Mouse (Mus musculus) stomach, postnatal 0 days (tissue): ENCODE data around the gene Mrc1. TPM values are rescaled to one million over a fixed set of nuclear protein-coding genes. Genes with fewer than 3 reads are reported as not detected.

Experiments
- ATAC-seq: fragments of 200-750 bp; cut with Nextera tagmentation; 2 replicates; pipeline ENCODE4 v1.8.0; 2017; ENCODE audit not compliant: low FRiP score, low TSS enrichment
- DNase-seq: peaks from one replicate; pipeline ENCODE4 v3.0.0-alpha.2; 2016; ENCODE audit warnings: low spot score
- H3K27ac ChIP-seq: fragments of 300-500 bp; sonication (generic); replicated peaks from 2 replicates; pipeline ENCODE4 v1.5.1; 2014; ENCODE audit warnings: mild to moderate bottlenecking, control low read depth
- H3K27me3 ChIP-seq: fragments of 300-500 bp; sonication (generic); 2 replicates; pipeline ENCODE4 v1.6.1; 2014; ENCODE audit warnings: low read length; ENCODE audit not compliant: control insufficient read depth, insufficient read depth
- H3K36me3 ChIP-seq: fragments of 300-500 bp; sonication (generic); 2 replicates; pipeline ENCODE4 v1.6.1; 2014; ENCODE audit warnings: low read length, mixed read lengths; ENCODE audit not compliant: control insufficient read depth, insufficient read depth
- H3K4me1 ChIP-seq: fragments of 300-500 bp; sonication (generic); replicated peaks from 2 replicates; pipeline ENCODE4 v1.6.1; 2014; ENCODE audit warnings: antibody characterized with exemption; ENCODE audit not compliant: control insufficient read depth, insufficient read depth
- H3K4me2 ChIP-seq: fragments of 300-500 bp; sonication (generic); replicated peaks from 2 replicates; pipeline ENCODE4 v1.6.1; 2014; ENCODE audit warnings: low read depth, mild to moderate bottlenecking, control low read depth, moderate library complexity
- H3K4me3 ChIP-seq: fragments of 300-500 bp; sonication (generic); 2 replicates; pipeline ENCODE4 v1.5.1; 2014; ENCODE audit warnings: low read depth, low read length, control low read depth
- H3K9ac ChIP-seq: fragments of 300-500 bp; sonication (generic); 2 replicates; pipeline ENCODE4 v1.6.1; 2014; ENCODE audit warnings: mild to moderate bottlenecking, low read length, control low read depth, mixed read lengths
- H3K9me3 ChIP-seq: fragments of 300-500 bp; sonication (generic); 2 replicates; pipeline ENCODE4 v1.6.1; 2016; ENCODE audit warnings: low read length; ENCODE audit not compliant: control insufficient read depth
- CTCF ChIP-seq: IDR thresholded peaks from 2 replicates; pipeline ENCODE4 v1.5.1; 2016; ENCODE audit warnings: antibody characterized with exemption, low read depth, mild to moderate bottlenecking, moderate library complexity
- EP300 ChIP-seq: optimal IDR thresholded peaks from 2 replicates; pipeline ENCODE3; 2016; ENCODE audit warnings: antibody characterized with exemption
- WGBS: fragments of 180-500 bp; shearing (Covaris S2); extraction: QIAGEN DNeasy Blood & Tissue Kit; methylation state at CpG from one replicate; pipeline ENCODE4 v1.1.7; 2014; 5-methylcytosine and 5-hydroxymethylcytosine counted together
- microRNA counts: library from miRNA; unstranded; fragments of <30 nt; microRNA quantifications from one replicate; lab custom pipeline; 2015
- microRNA-seq: library from miRNA; unstranded; fragments of <30 nt; microRNA quantifications from one replicate; pipeline ENCODE4, GENCODE M21; 2016
- polyA plus RNA-seq: library from polyadenylated mRNA; unstranded; fragments of >200 nt; fragmentation: Nextera tagmentation; extraction: Ambion mirVana; gene quantifications from 2 replicates; pipeline ENCODE4 v1.2.1, GENCODE M21; 2015

Mrc1 gene
- polyA plus RNA-seq, 1 experiment from 2014 or later, result 9.9 TPM

GRCm38 (mm10) chr2:14312505-14313380, 83.6 kb downstream of the Mrc1 start:
- H3K36me3 ChIP-seq, result no peaks in the 10 kb centered on the region
- no peak overlapping the region for H3K9ac ChIP-seq
- 77% methylated on average over 4 of the region's 4 CpGs for WGBS
- no peak overlapping the region for H3K27ac ChIP-seq
- no peak overlapping the region for H3K4me3 ChIP-seq
- no peaks in the 10 kb centered on the region for H3K9me3 ChIP-seq
- no peak for ATAC-seq
- TF ChIP-seq EP300, result no peak
- TF ChIP-seq CTCF, result no peak
- DNase-seq, result no peak
- no peaks in the 10 kb centered on the region for H3K4me1 ChIP-seq
- no peaks in the 10 kb centered on the region for H3K27me3 ChIP-seq
- H3K4me2 ChIP-seq, result no peak overlapping the region

GRCm38 (mm10) chr2:14315113-14315512, 85.9 kb downstream of the Mrc1 start:
- Histone ChIP-seq H3K4me3 (no peak overlapping the region), H3K27ac (no peak overlapping the region), H3K9ac (no peak overlapping the region), H3K4me2 (no peak overlapping the region), H3K9me3 (no peaks in the 10 kb centered on the region), H3K27me3 (no peaks in the 10 kb centered on the region), H3K4me1 (no peaks in the 10 kb centered on the region), H3K36me3 (no peaks in the 10 kb centered on the region)
- TF ChIP-seq EP300 (no peak), CTCF (no peak)
- WGBS, result 42% methylated on average over 3 of the region's 3 CpGs
- DNase-seq (no peak), ATAC-seq (no peak)

- Histone ChIP-seq H3K9me3 (no peaks in the 10 kb centered on the region), H3K4me3 (no peak overlapping the region), H3K4me1 (no peaks in the 10 kb centered on the region), H3K27me3 (no peaks in the 10 kb centered on the region), H3K9ac (no peak overlapping the region), H3K36me3 (no peaks in the 10 kb centered on the region), H3K4me2 (peak overlapping the region; percentile 34; the same call in 1 of the 2 replicates), H3K27ac (peak overlapping the region; percentile 53)
- peak; percentile 77; the same call in 1 of the 2 replicates for ATAC-seq
- 34% methylated on average over 14 of the region's 14 CpGs for WGBS
- DNase-seq, result peak; percentile 52
- no peak for TF ChIP-seq EP300
- TF ChIP-seq CTCF, result no peak
Measured at GRCm38 (mm10) chr2:14341652-14342308, 112.6 kb downstream of the Mrc1 start.

- no peak overlapping the region for H3K9ac ChIP-seq
- H3K27ac ChIP-seq, result peak overlapping the region; percentile 53
- no peaks in the 10 kb centered on the region for H3K4me1 ChIP-seq
- peak overlapping the region; percentile 34; the same call in 1 of the 2 replicates for H3K4me2 ChIP-seq
- H3K9me3 ChIP-seq, result no peaks in the 10 kb centered on the region
- no peak for ATAC-seq
- 68% methylated on average over 8 of the region's 8 CpGs for WGBS
- H3K4me3 ChIP-seq, result no peak overlapping the region
- TF ChIP-seq CTCF (no peak), EP300 (no peak)
- no peaks in the 10 kb centered on the region for H3K27me3 ChIP-seq
- no peak for DNase-seq
- H3K36me3 ChIP-seq, result no peaks in the 10 kb centered on the region
Measured at GRCm38 (mm10) chr2:14342309-14342839, 113.2 kb downstream of the Mrc1 start.

MicroRNAs encoded within 50 kb of the gene (microRNA counts, 519-probe panel; counts per million panel counts)
- microRNA mmu-miR-511 (lab: Ali Mortazavi, UCI), result not detected

Small RNAs within 50 kb of the gene (microRNA-seq; reads per million reads assigned to microRNA genes)
- 19.9 reads per million, percentile 25 among the genes with 10 or more reads in this experiment for gene Mir511

Other genes starting within 250 kb of the Mrc1 start
- gene Hacd1, start 173.3 kb upstream of the Mrc1 start, polyA plus RNA-seq, result 200 and 217 TPM in 2 replicates
- 34.3 and 35.6 TPM in 2 replicates for gene Stam, start 155.3 kb upstream of the Mrc1 start, polyA plus RNA-seq
- 0.08 and 0.12 TPM in 2 replicates for gene Tmem236, start 54.9 kb upstream of the Mrc1 start, polyA plus RNA-seq
- 0.06 and 0.10 TPM in 2 replicates for gene Slc39a12, start 158.9 kb downstream of the Mrc1 start, polyA plus RNA-seq